Comparison of ENCODE assay signal across 23 mouse cellular contexts in genomic region chr5:144106130-144106510, GRCm38 (mm10). TPM values are rescaled to one million over a fixed set of nuclear protein-coding genes. Genes with fewer than 3 reads are reported as not detected.
A peak's percentile ranks its signal among the peaks of the same experiment; 100 is the strongest.
DNase-seq lines count a peak whose midpoint lies in the region; ATAC-seq and TF ChIP-seq lines count a peak whose summit lies in the region.
"Had no signal": no experiment of that assay in that cellular context is flagged by ENCODE, and none has a peak within 500 bp of the region (broad histone marks: within the 10 kb centered on the region; RNA-seq: fewer than 3 reads in every experiment).

No protein-coding gene starts in this region.

- no peak for DNase-seq in heart, adult 2 months
- DNase-seq in liver, adult 2 months (ENCODE audit: extremely low read depth, low read depth, low spot score) = no peak
- DNase-seq in liver (no peak), ES-E14 (ENCODE audit: low read depth, low spot score) (no peak)
- DNase-seq in hindbrain, embryonic 11.5 days (ENCODE audit: low spot score) = no peak
- no peak for DNase-seq in forebrain, embryonic 14.5 days (ENCODE audit: low spot score)
- DNase-seq: cerebellum, adult 11-12 months; cerebellum, postnatal 14 days; gastrocnemius, postnatal 36 days; kidney, adult 2 months; kidney, postnatal 25 days; layer of hippocampus, postnatal 36 days; lung, adult 18-20 months; retina, postnatal 1 day; right cerebral cortex, postnatal 25 days; spleen, adult 18-20 months had no signal

- no peak for ATAC-seq in heart, embryonic 14.5 days (ENCODE audit: insufficient number of reproducible peaks, insufficient read depth, low FRiP score, low read depth)
- no peak for ATAC-seq in liver, embryonic 12.5 days
- no peak for ATAC-seq in hindbrain, embryonic 11.5 days (ENCODE audit: low FRiP score)
- ATAC-seq in forebrain, embryonic 14.5 days = no peak
- ATAC-seq: midbrain, embryonic 15.5 days had no signal

- no peaks in the 10 kb centered on the region for H3K9me3 ChIP-seq in heart, embryonic 14.5 days (ENCODE audit: control insufficient read depth, low read length)
- no peaks in the 10 kb centered on the region for H3K9me3 ChIP-seq in ES-E14 (ENCODE audit: control insufficient read depth, insufficient read depth, low read depth, low read length)
- no peaks in the 10 kb centered on the region for H3K9me3 ChIP-seq in liver, embryonic 12.5 days (replicated peaks)
- H3K9me3 ChIP-seq in hindbrain, embryonic 11.5 days (ENCODE audit: control insufficient read depth, low read length) = no peaks in the 10 kb centered on the region
- no peaks in the 10 kb centered on the region for H3K9me3 ChIP-seq in forebrain, embryonic 14.5 days (replicated peaks; ENCODE audit: control insufficient read depth, low read length)
- H3K9me3 ChIP-seq: hindbrain, embryonic 15.5 days; limb, embryonic 13.5 days; megakaryocyte, embryonic 14.5 days; midbrain, embryonic 15.5 days; neural tube, embryonic 13.5 days had no signal

- no peaks in the 10 kb centered on the region for H3K36me3 ChIP-seq in heart, embryonic 14.5 days (ENCODE audit: control insufficient read depth, insufficient read depth, low read length)
- H3K36me3 ChIP-seq in heart, adult 2 months (ENCODE audit: control insufficient read depth, insufficient read depth, low read length) = peaks cover 7% of the 10 kb centered on the region
- no peaks in the 10 kb centered on the region for H3K36me3 ChIP-seq in liver, adult 2 months (ENCODE audit: control insufficient read depth, insufficient read depth, low read length)
- peaks cover 4% of the 10 kb centered on the region; the same call in 1 of the 2 replicates for H3K36me3 ChIP-seq in ES-E14 (ENCODE audit: control insufficient read depth, insufficient read depth, low read length, poor library complexity, severe bottlenecking)
- H3K36me3 ChIP-seq in liver, embryonic 12.5 days = no peaks in the 10 kb centered on the region
- H3K36me3 ChIP-seq in hindbrain, embryonic 11.5 days (ENCODE audit: control insufficient read depth, insufficient read depth, low read length) = no peaks in the 10 kb centered on the region
- H3K36me3 ChIP-seq in forebrain, embryonic 14.5 days (ENCODE audit: control insufficient read depth, insufficient read depth, low read length) = no peaks in the 10 kb centered on the region
- H3K36me3 ChIP-seq: hindbrain, embryonic 15.5 days; limb, embryonic 13.5 days; midbrain, embryonic 15.5 days; neural tube, embryonic 13.5 days had no signal

- H3K79me2 ChIP-seq in heart, adult 2 months (replicated peaks; ENCODE audit: control insufficient read depth, insufficient read depth, low read length) = peaks cover 2% of the 10 kb centered on the region
- peaks cover 24% of the 10 kb centered on the region for H3K79me2 ChIP-seq in liver, adult 2 months (ENCODE audit: control insufficient read depth, insufficient read depth, low read length)

- in situ Hi-C loops in ES-E14 (cut with MboI; ENCODE audit: low sequenced_read_pairs in 2 of 2, unreplicated experiment in 2 of 2) = no loop called here

- no peak for TF ChIP-seq EP300 in heart, adult 2 months (IDR thresholded peaks at IDR 0.05; ENCODE audit: insufficient read depth, low read depth, low read length)

- no peak for TF ChIP-seq CTCF in heart, adult 2 months (IDR thresholded peaks at IDR 0.05)
- no peak for TF ChIP-seq CTCF in liver, adult 2 months (IDR thresholded peaks at IDR 0.05; ENCODE audit: low read depth, low read length)

- no peaks in the 10 kb centered on the region for H3K27me3 ChIP-seq in heart, embryonic 14.5 days (ENCODE audit: control insufficient read depth, insufficient read depth, low read length)
- no peaks in the 10 kb centered on the region for H3K27me3 ChIP-seq in heart, adult 2 months (ENCODE audit: control insufficient read depth, insufficient read depth, low read length)
- H3K27me3 ChIP-seq in liver, adult 2 months (ENCODE audit: control insufficient read depth, insufficient read depth, low read length) = no peaks in the 10 kb centered on the region
- no peaks in the 10 kb centered on the region for H3K27me3 ChIP-seq in liver, embryonic 12.5 days (replicated peaks)
- H3K27me3 ChIP-seq in hindbrain, embryonic 11.5 days (ENCODE audit: control insufficient read depth, insufficient read depth, low read length) = no peaks in the 10 kb centered on the region
- no peaks in the 10 kb centered on the region for H3K27me3 ChIP-seq in forebrain, embryonic 14.5 days (replicated peaks; ENCODE audit: control insufficient read depth, insufficient read depth, low read length)
- H3K27me3 ChIP-seq: hindbrain, embryonic 15.5 days; limb, embryonic 13.5 days; midbrain, embryonic 15.5 days; neural tube, embryonic 13.5 days had no signal

- 0 out of 2 replicates have a peak overlapping the region, but pooled peaks have one; percentile 31 for H3K9ac ChIP-seq in heart, embryonic 14.5 days (ENCODE audit: low read length)
- no peak overlapping the region for H3K9ac ChIP-seq in heart, adult 2 months (ENCODE audit: low read depth, low read length)
- no peak overlapping the region for H3K9ac ChIP-seq in liver, adult 2 months (ENCODE audit: low read depth, low read length)
- peak overlapping the region; percentile 38; the same call in 1 of the 2 replicates for H3K9ac ChIP-seq in ES-E14 (ENCODE audit: insufficient read depth, low read depth, low read length, poor library complexity, severe bottlenecking)
- H3K9ac ChIP-seq in liver, embryonic 12.5 days = 0 out of 2 replicates have a peak overlapping the region, but pooled peaks have one; percentile 22
- H3K9ac ChIP-seq in hindbrain, embryonic 11.5 days (ENCODE audit: low read depth, low read length) = no peak overlapping the region
- H3K9ac ChIP-seq in forebrain, embryonic 14.5 days (ENCODE audit: low read length) = no peak overlapping the region
- H3K9ac ChIP-seq: hindbrain, embryonic 15.5 days; limb, embryonic 13.5 days; midbrain, embryonic 15.5 days; neural tube, embryonic 13.5 days had no signal

- peak overlapping the region; percentile 70 to 74 for H3K27ac ChIP-seq in heart, embryonic 14.5 days (replicated peaks in 1 of 2; ENCODE audit: control insufficient read depth in 1 of 2, insufficient read depth in 1 of 2, low read depth in 2 of 2, low read length in 2 of 2)
- no peak overlapping the region for H3K27ac ChIP-seq in heart, adult 2 months
- peak overlapping the region; percentile 50 for H3K27ac ChIP-seq in liver, adult 2 months (replicated peaks; ENCODE audit: insufficient read depth, low read depth, low read length)
- peak overlapping the region; percentile 90; the same call in 1 of the 2 replicates for H3K27ac ChIP-seq in ES-E14 (ENCODE audit: insufficient read depth, low read depth, low read length, poor library complexity, severe bottlenecking)
- peak overlapping the region; percentile 45 for H3K27ac ChIP-seq in liver, embryonic 12.5 days
- H3K27ac ChIP-seq in hindbrain, embryonic 11.5 days (ENCODE audit: low read depth, low read length) = no peak overlapping the region
- no peak overlapping the region for H3K27ac ChIP-seq in forebrain, embryonic 14.5 days (ENCODE audit: low read depth, low read length)
- H3K27ac ChIP-seq: hindbrain, embryonic 15.5 days; limb, embryonic 13.5 days; midbrain, embryonic 15.5 days; neural tube, embryonic 13.5 days had no signal

- H3K4me2 ChIP-seq in heart, embryonic 14.5 days (ENCODE audit: low read length) = peak overlapping the region; percentile 33; the same call in 1 of the 2 replicates
- H3K4me2 ChIP-seq in liver, embryonic 12.5 days = 0 out of 2 replicates have a peak overlapping the region, but pooled peaks have one; percentile 14
- no peak overlapping the region for H3K4me2 ChIP-seq in hindbrain, embryonic 11.5 days (replicated peaks; ENCODE audit: low read depth, low read length)
- no peak overlapping the region for H3K4me2 ChIP-seq in forebrain, embryonic 14.5 days (ENCODE audit: low read length)
- H3K4me2 ChIP-seq: hindbrain, embryonic 15.5 days; limb, embryonic 13.5 days; midbrain, embryonic 15.5 days; neural tube, embryonic 13.5 days had no signal

- intact Hi-C loops in heart, adult 2 months (cut with DNase I) = no loop called here

- H3K4me3 ChIP-seq in heart, embryonic 14.5 days (ENCODE audit: control insufficient read depth in 1 of 2, insufficient read depth in 1 of 2, low read depth in 1 of 2, low read length in 2 of 2) = no peak overlapping the region
- H3K4me3 ChIP-seq in heart, adult 2 months = no peak overlapping the region
- no peak overlapping the region for H3K4me3 ChIP-seq in liver, adult 2 months (ENCODE audit: insufficient read depth, low read depth, low read length)
- 0 out of 4 replicates have a peak overlapping the region, but pooled peaks of 1 of the 2 experiments have one; percentile 0 for H3K4me3 ChIP-seq in ES-E14 (ENCODE audit: insufficient read depth in 1 of 2, low read depth in 1 of 2, low read length in 2 of 2, poor library complexity in 1 of 2, severe bottlenecking in 1 of 2)
- no peak overlapping the region for H3K4me3 ChIP-seq in liver, embryonic 12.5 days
- H3K4me3 ChIP-seq in hindbrain, embryonic 11.5 days (ENCODE audit: low read depth, low read length) = no peak overlapping the region
- H3K4me3 ChIP-seq in forebrain, embryonic 14.5 days (ENCODE audit: low read depth, low read length) = no peak overlapping the region
- H3K4me3 ChIP-seq: hindbrain, embryonic 15.5 days; limb, embryonic 13.5 days; megakaryocyte, embryonic 14.5 days; midbrain, embryonic 15.5 days; neural tube, embryonic 13.5 days had no signal

- no peak for TF ChIP-seq POLR2A in heart, adult 2 months (IDR thresholded peaks at IDR 0.05; ENCODE audit: insufficient read depth, low read depth, low read length)
- no peak for TF ChIP-seq POLR2A in liver, adult 2 months (IDR thresholded peaks at IDR 0.05; ENCODE audit: extremely low read depth, insufficient read depth, low read length)

- H3K4me1 ChIP-seq in heart, embryonic 14.5 days (ENCODE audit: control insufficient read depth in 2 of 2, insufficient read depth in 2 of 2, low read length in 2 of 2) = peaks cover 8 to 28% of the 10 kb centered on the region in 2 experiments
- H3K4me1 ChIP-seq in heart, adult 2 months (ENCODE audit: control insufficient read depth, insufficient read depth, low read length) = peaks cover 15% of the 10 kb centered on the region
- no peaks in the 10 kb centered on the region; the same call in none of the 2 replicates for H3K4me1 ChIP-seq in liver, adult 2 months (ENCODE audit: control insufficient read depth, insufficient read depth, low read length)
- peaks cover 7 to 19% of the 10 kb centered on the region in 2 experiments for H3K4me1 ChIP-seq in ES-E14 (ENCODE audit: control insufficient read depth in 2 of 2, insufficient read depth in 2 of 2, low read length in 2 of 2, poor library complexity in 1 of 2)
- peaks cover 59% of the 10 kb centered on the region for H3K4me1 ChIP-seq in liver, embryonic 12.5 days
- no peaks in the 10 kb centered on the region for H3K4me1 ChIP-seq in hindbrain, embryonic 11.5 days (replicated peaks; ENCODE audit: control insufficient read depth, insufficient read depth, low read length)
- peaks cover 6% of the 10 kb centered on the region for H3K4me1 ChIP-seq in forebrain, embryonic 14.5 days (ENCODE audit: control insufficient read depth, insufficient read depth, low read length)

- 80% methylated on average over 3 of the region's 3 CpGs for WGBS in heart, embryonic 14.5 days
- 63% methylated on average over 3 of the region's 3 CpGs for whole genome bisulfite sequencing in heart, adult 2 months
- WGBS in liver, adult 2 months = 53% methylated on average over 3 of the region's 3 CpGs
- WGBS in liver, embryonic 12.5 days (ENCODE audit: insufficient replicate concordance) = 64% methylated on average over 3 of the region's 3 CpGs
- 89% methylated on average over 3 of the region's 3 CpGs for WGBS in hindbrain, embryonic 11.5 days
- 96% methylated on average over 3 of the region's 3 CpGs for WGBS in forebrain, embryonic 14.5 days

RNA-seq across cellular contexts. Expression of gene Lmtk2, which starts 5.9 kb away (rescaled TPM):
- 4.4 and 4.7 TPM in 2 replicates for polyA plus RNA-seq in heart, embryonic 14.5 days (2014; fragmentation: Nextera tagmentation; extraction: Ambion mirVana)
- total RNA-seq in heart, adult 2 months (2021) = 10 to 100 TPM; 27.9 to 30.3 TPM
- polyA plus RNA-seq in heart, adult 2 months (2012; rRNA removed) = 12.5 and 18.2 TPM in 2 replicates
- 4.0 and 6.1 TPM in 2 replicates for total RNA-seq in liver, adult 2 months (2014; rRNA removed)
- polyA plus RNA-seq in liver, adult 2 months (2012; rRNA removed) = 4.6 and 4.7 TPM in 2 replicates
- 61.2 and 93.0 TPM in 2 replicates for total RNA-seq in ES-E14 (2012; rRNA removed)
- polyA plus RNA-seq in liver, embryonic 12.5 days (2016; fragmentation: Nextera tagmentation; extraction: Ambion mirVana) = 4.1 and 4.3 TPM in 2 replicates
- polyA plus RNA-seq in hindbrain, embryonic 11.5 days (2014; fragmentation: Nextera tagmentation; extraction: Ambion mirVana) = 5.6 and 5.8 TPM in 2 replicates
- polyA plus RNA-seq in forebrain, embryonic 14.5 days (2014; fragmentation: Nextera tagmentation; extraction: Ambion mirVana) = 5.2 and 7.4 TPM in 2 replicates

Comparison
In these comparisons a context has a peak if more than half of its experiments do, and no peak if none do; other contexts are left out.
1. H3K27ac ChIP-seq: peak in heart, embryonic 14.5 days (2 of 2), liver, adult 2 months (single experiment), ES-E14 (single experiment) and liver, embryonic 12.5 days (single experiment); none in heart, adult 2 months (single experiment), hindbrain, embryonic 11.5 days (single experiment) and forebrain, embryonic 14.5 days (single experiment).
2. H3K9ac ChIP-seq: peak in heart, embryonic 14.5 days (single experiment), ES-E14 (single experiment) and liver, embryonic 12.5 days (single experiment); none in heart, adult 2 months (single experiment), liver, adult 2 months (single experiment), hindbrain, embryonic 11.5 days (single experiment) and forebrain, embryonic 14.5 days (single experiment).
3. H3K4me2 ChIP-seq: peak in heart, embryonic 14.5 days (single experiment) and liver, embryonic 12.5 days (single experiment); none in hindbrain, embryonic 11.5 days (single experiment) and forebrain, embryonic 14.5 days (single experiment).